Mouse (Mus musculus) limb, embryonic 12.5 days (tissue): ENCODE results near the gene Ddx20. TPM values are rescaled to one million over a fixed set of nuclear protein-coding genes. Genes with fewer than 3 reads are reported as not detected.

Experiments used
- polyA plus RNA-seq: library from polyadenylated mRNA; unstranded; fragments of >200 nt; fragmentation: Nextera tagmentation; extraction: Ambion mirVana; gene quantifications from 2 replicates; pipeline ENCODE4 v1.2.1, GENCODE M21; 2016

Ddx20 gene
- polyA plus RNA-seq, 1 experiment from 2014 or later: 47.4 TPM

Other genes with a start within 250 kb of the Ddx20 start
- 0.24 and 0.63 TPM in 2 replicates for gene Kcnd3, start 235.2 kb downstream of the Ddx20 start, polyA plus RNA-seq
- 1.6 and 1.8 TPM in 2 replicates for gene Inka2, start 17.0 kb upstream of the Ddx20 start, polyA plus RNA-seq
- 76.8 and 81.8 TPM in 2 replicates for gene Rap1a, start 113.8 kb upstream of the Ddx20 start, polyA plus RNA-seq
- 0.36 TPM in 1 of 2 replicates, not detected in the other for gene Adora3, start 183.3 kb upstream of the Ddx20 start, polyA plus RNA-seq
- gene Tmigd3, start 183.3 kb upstream of the Ddx20 start, polyA plus RNA-seq: 0.43 TPM in 1 of 2 replicates, not detected in the other
- 0.51 and 0.64 TPM in 2 replicates for gene I830077J02Rik, start 245.1 kb upstream of the Ddx20 start, polyA plus RNA-seq